Mouse (Mus musculus) heart, postnatal 0 days (tissue): Measurements from ENCODE around the gene Grm4. TPM values are rescaled to one million over a fixed set of nuclear protein-coding genes. Genes with fewer than 3 reads are reported as not detected.
A peak's percentile ranks its signal among the peaks of the same experiment; 100 is the strongest.

ENCODE experiments used
- ATAC-seq: fragments of 200-750 bp; cut with Nextera tagmentation; 2 replicates; pipeline ENCODE4 v1.8.0; 2017; ENCODE audit warnings: low read depth, moderate number of reproducible peaks, moderate library complexity; ENCODE audit not compliant: insufficient read depth
- DNase-seq: peaks from one replicate; pipeline ENCODE4 v3.0.0-alpha.2; 2016; ENCODE audit warnings: low spot score
- H3K27ac ChIP-seq: fragments of 300-500 bp; sonication (generic); 2 replicates; pipeline ENCODE4 v1.5.1; 2014; ENCODE audit warnings: low read depth, mild to moderate bottlenecking
- H3K27me3 ChIP-seq: fragments of 300-500 bp; sonication (generic); 2 replicates; pipeline ENCODE4 v1.6.1; 2014; ENCODE audit warnings: low read length, mixed read lengths; ENCODE audit not compliant: control insufficient read depth, insufficient read depth
- H3K36me3 ChIP-seq: fragments of 300-500 bp; sonication (generic); replicated peaks from 2 replicates; pipeline ENCODE4 v1.6.1; 2014; ENCODE audit warnings: low read length, mixed read lengths; ENCODE audit not compliant: control insufficient read depth, insufficient read depth
- H3K4me1 ChIP-seq: fragments of 300-500 bp; sonication (generic); 2 replicates; pipeline ENCODE4 v1.6.1; 2014; ENCODE audit warnings: antibody characterized with exemption; ENCODE audit not compliant: control insufficient read depth, insufficient read depth
- H3K4me2 ChIP-seq: fragments of 300-500 bp; sonication (generic); 2 replicates; pipeline ENCODE4 v1.6.1; 2014; ENCODE audit warnings: low read depth, mild to moderate bottlenecking, low read length, moderate library complexity
- H3K4me3 ChIP-seq: fragments of 300-500 bp; sonication (generic); 2 replicates; pipeline ENCODE4 v1.5.1; 2014; ENCODE audit warnings: low read depth, low read length
- H3K9ac ChIP-seq: fragments of 300-500 bp; sonication (generic); replicated peaks from 2 replicates; pipeline ENCODE4 v1.6.1; 2014; ENCODE audit warnings: low read depth, low read length, mixed read lengths
- H3K9me3 ChIP-seq: fragments of 300-500 bp; sonication (generic); replicated peaks from 2 replicates; pipeline ENCODE4 v1.6.1; 2016; ENCODE audit warnings: low read length; ENCODE audit not compliant: control insufficient read depth
- CTCF ChIP-seq: IDR thresholded peaks from 2 replicates; pipeline ENCODE4 v1.5.1; 2016; ENCODE audit warnings: antibody characterized with exemption, control low read depth, low read depth
- EP300 ChIP-seq: IDR thresholded peaks from 2 replicates; pipeline ENCODE4 v1.6.1; 2016; ENCODE audit warnings: antibody characterized with exemption, low read depth
- WGBS: fragments of 180-500 bp; shearing (Covaris S2); extraction: QIAGEN DNeasy Blood & Tissue Kit; methylation state at CpG from one replicate; pipeline ENCODE4 v1.1.7; 2014; 5-methylcytosine and 5-hydroxymethylcytosine counted together
- polyA plus RNA-seq: library from polyadenylated mRNA; unstranded; fragments of >200 nt; fragmentation: Nextera tagmentation; extraction: Ambion mirVana; gene quantifications from 2 replicates; pipeline ENCODE4 v1.2.1, GENCODE M21; 2015
- total RNA-seq: library from RNA; depleted of rRNA; stranded (reverse); fragments of >200 nt; gene quantifications from 2 replicates; pipeline ENCODE4 v1.2.3, GENCODE M21; 2014; ENCODE audit warnings: low replicate concordance

The Grm4 gene
- total and polyA plus RNA-seq, 2 experiments from 2014 or later = 0.03 TPM; not detected in 1

DNA sequence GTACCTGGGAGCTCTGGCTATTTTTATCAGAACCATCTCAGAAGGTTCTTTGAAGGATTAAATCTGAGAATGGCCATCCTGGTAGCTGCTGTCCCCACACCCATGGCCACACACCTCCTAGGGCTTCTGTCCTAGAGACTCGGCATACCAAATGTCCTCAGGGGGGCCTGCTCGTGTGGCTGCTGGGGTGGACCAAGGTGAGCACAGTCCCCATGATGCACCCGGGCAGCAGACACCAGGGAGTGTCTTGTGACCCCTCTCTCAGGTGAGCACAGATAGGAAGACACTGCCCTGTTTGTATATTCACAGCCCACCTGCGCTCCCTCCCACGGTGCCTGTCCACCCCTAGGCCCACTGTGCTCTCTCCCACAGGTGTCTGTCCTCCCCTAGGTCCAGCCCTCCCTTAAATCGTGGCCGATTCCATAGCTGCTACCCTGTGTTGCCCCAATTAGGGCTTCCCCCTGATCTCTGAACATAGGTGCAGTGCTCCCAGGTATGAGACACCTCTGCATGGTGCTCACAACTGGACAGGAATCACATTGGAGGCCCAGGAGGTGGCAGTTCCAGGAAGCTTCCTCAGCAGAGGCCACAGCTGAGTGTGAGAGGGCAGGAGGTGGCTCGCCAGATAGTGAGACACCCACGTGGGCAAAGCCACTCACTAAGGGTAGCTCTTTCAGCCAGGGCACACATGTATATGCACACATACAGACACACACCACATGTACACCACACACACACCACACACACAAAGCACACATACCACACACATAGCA is 66.0 kb downstream of the Grm4 start:
- Histone ChIP-seq H3K27ac (no peak overlapping the region), H3K27me3 (0 out of 2 replicates have a peak, but pooled peaks cover 4% of the 10 kb centered on the region), H3K9me3 (no peaks in the 10 kb centered on the region), H3K9ac (no peak overlapping the region), H3K4me3 (no peak overlapping the region), H3K36me3 (no peaks in the 10 kb centered on the region), H3K4me1 (no peaks in the 10 kb centered on the region), H3K4me2 (no peak overlapping the region)
- no peak for DNase-seq
- WGBS = 73% methylated on average over 9 of the region's 9 CpGs
- ATAC-seq = no peak
- TF ChIP-seq EP300 (no peak), CTCF (no peak)

DNA sequence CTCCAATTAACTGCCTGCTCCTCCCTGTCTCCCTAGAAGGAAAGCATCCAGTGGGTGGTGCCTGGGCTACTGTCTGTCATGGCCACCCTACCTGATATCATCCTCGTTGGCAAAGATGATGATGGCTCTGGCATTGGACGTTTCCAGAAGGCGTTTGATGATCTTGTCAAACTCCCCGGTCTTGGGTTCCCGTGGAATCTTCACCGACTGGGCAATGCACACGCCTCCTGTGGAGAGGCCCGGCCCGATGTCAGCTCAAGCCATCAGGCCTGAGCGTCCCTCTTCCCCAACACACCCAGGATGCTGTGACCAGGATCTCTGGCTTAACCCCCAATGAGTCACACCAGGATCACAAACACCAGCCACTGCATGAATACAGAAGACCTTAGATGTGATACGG is 66.8 kb downstream of the Grm4 start:
- Histone ChIP-seq H3K4me3 (no peak overlapping the region), H3K27me3 (peaks cover 4% of the 10 kb centered on the region; the same call in 1 of the 2 replicates), H3K27ac (no peak overlapping the region), H3K9ac (no peak overlapping the region), H3K9me3 (no peaks in the 10 kb centered on the region), H3K36me3 (no peaks in the 10 kb centered on the region), H3K4me2 (no peak overlapping the region), H3K4me1 (no peaks in the 10 kb centered on the region)
- 82% methylated on average over 11 of the region's 11 CpGs for WGBS
- TF ChIP-seq EP300 (no peak), CTCF (no peak)
- ATAC-seq (no peak), DNase-seq (no peak)

DNA sequence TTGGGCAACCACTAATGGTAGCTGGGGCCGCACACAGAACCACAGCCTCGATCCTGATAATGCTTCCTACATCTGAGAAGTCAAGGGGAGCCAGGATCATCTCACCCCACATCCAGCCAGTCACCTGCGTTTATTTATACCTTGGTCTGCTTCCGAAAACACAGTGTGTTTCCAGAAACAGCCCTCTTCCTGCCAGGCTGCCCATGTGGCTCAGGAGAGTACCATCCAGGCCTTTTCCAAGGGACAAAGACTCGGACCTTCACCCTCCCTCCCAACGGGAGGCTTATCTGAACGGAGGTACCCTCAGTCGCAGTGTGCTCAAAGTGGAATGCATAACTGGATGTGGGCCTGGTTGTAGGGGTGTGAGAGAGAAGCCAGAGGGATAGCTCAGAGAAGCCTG is 68.2 kb downstream of the Grm4 start:
- no peak for DNase-seq
- H3K27ac ChIP-seq = no peak overlapping the region
- H3K4me1 ChIP-seq = no peaks in the 10 kb centered on the region
- H3K9me3 ChIP-seq = no peaks in the 10 kb centered on the region
- no peak for ATAC-seq
- H3K27me3 ChIP-seq = peaks cover 4% of the 10 kb centered on the region; the same call in 1 of the 2 replicates
- TF ChIP-seq EP300 (no peak), CTCF (no peak)
- H3K9ac ChIP-seq = no peak overlapping the region
- no peak overlapping the region for H3K4me2 ChIP-seq
- no peak overlapping the region for H3K4me3 ChIP-seq
- 49% methylated on average over 8 of the region's 8 CpGs for WGBS
- no peaks in the 10 kb centered on the region for H3K36me3 ChIP-seq

DNA sequence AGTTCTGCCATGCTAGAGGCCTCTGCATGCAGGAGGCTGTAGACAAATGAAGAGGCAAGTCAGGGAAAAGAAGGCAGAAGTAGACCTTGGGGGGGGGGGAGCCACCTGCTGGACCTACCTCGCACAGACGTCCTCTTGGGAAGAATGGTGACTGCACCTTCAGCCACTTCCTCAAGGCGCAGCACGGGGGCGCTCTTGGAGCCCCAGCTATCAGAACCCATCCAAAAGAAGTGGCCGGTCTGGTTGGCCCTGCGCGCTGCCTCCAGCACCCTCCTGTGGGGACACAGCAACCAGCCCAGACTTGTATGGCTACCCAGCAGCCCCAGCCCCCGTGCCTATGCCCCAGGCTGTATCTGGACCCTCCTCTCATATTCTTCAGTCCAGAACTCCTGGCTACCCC is 69.4 kb downstream of the Grm4 start:
- 18% methylated on average over 9 of the region's 9 CpGs for whole genome bisulfite sequencing
- TF ChIP-seq CTCF (peak; percentile 23; the same call in 1 of the 2 replicates), EP300 (no peak)
- Histone ChIP-seq H3K4me3 (no peak overlapping the region), H3K36me3 (no peaks in the 10 kb centered on the region), H3K27ac (no peak overlapping the region), H3K4me2 (no peak overlapping the region), H3K27me3 (peaks cover 8% of the 10 kb centered on the region; the same call in 1 of the 2 replicates), H3K9me3 (no peaks in the 10 kb centered on the region), H3K9ac (no peak overlapping the region), H3K4me1 (no peaks in the 10 kb centered on the region)
- no peak for ATAC-seq
- DNase-seq = no peak

DNA sequence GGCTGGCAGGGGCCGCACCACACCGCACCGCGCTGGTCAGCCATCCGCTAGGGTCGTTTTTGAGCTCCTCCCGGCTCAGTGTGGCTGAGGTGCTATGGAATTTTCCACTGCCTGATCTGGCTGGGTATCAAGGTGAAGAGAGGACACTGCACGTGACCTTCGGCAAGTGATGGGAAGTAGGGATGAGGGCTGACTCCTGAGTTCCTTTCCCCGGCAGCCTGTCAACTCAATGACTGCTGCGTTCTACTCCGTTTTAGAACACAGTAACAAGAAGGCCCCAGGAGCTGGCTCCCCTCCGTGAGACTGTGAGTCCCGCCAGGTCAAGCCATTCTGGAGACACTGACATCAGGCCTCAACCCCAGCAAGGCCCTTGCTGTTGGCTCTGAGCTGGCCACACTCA is 70.0 kb downstream of the Grm4 start:
- peaks cover 8% of the 10 kb centered on the region; the same call in 1 of the 2 replicates for H3K27me3 ChIP-seq
- no peaks in the 10 kb centered on the region for H3K4me1 ChIP-seq
- H3K36me3 ChIP-seq = no peaks in the 10 kb centered on the region
- DNase-seq (no peak), ATAC-seq (no peak)
- no peak overlapping the region for H3K9ac ChIP-seq
- 72% methylated on average over 14 of the region's 14 CpGs for WGBS
- no peak overlapping the region for H3K27ac ChIP-seq
- no peak overlapping the region for H3K4me2 ChIP-seq
- H3K9me3 ChIP-seq = no peaks in the 10 kb centered on the region
- H3K4me3 ChIP-seq = no peak overlapping the region
- no peak for TF ChIP-seq EP300
- no peak for TF ChIP-seq CTCF
